Mouse (Mus musculus) olfactory bulb, adult 2 months (tissue): ENCODE measurements around the gene Os9. TPM values are rescaled to one million over a fixed set of nuclear protein-coding genes. Genes with fewer than 3 reads are reported as not detected.
A peak's percentile ranks its signal among the peaks of the same experiment; 100 is the strongest.

Experiments used
- H3K27ac ChIP-seq: fragments of 200-500 bp; 2 replicates; pipeline ENCODE4 v1.5.1; 2012; ENCODE audit warnings: low read depth, low read length; ENCODE audit not compliant: insufficient read depth
- H3K4me1 ChIP-seq: fragments of 200-500 bp; 2 replicates; pipeline ENCODE4 v1.6.1; 2012; ENCODE audit warnings: low read length; ENCODE audit not compliant: control insufficient read depth, insufficient read depth
- H3K4me3 ChIP-seq: fragments of 200-500 bp; 2 replicates; pipeline ENCODE4 v1.5.1; 2012; ENCODE audit warnings: mild to moderate bottlenecking, low read depth, low read length, moderate library complexity; ENCODE audit not compliant: insufficient read depth
- CTCF ChIP-seq: fragments of 200-500 bp; IDR thresholded peaks from 2 replicates; pipeline ENCODE4 v1.5.1; 2012; ENCODE audit warnings: low read depth, mild to moderate bottlenecking, low read length, moderate library complexity; ENCODE audit not compliant: insufficient read depth
- POLR2A ChIP-seq: fragments of 200-500 bp; IDR thresholded peaks from 2 replicates; pipeline ENCODE4 v1.6.1; 2012; ENCODE audit warnings: mild to moderate bottlenecking, low read depth, low read length, moderate library complexity; ENCODE audit not compliant: insufficient read depth
- WGBS: fragments of 180-500 bp; shearing (Covaris S2); methylation state at CpG from one replicate; pipeline ENCODE4 v1.1.7; 2018; 5-methylcytosine and 5-hydroxymethylcytosine counted together
- polyA plus RNA-seq: library from polyadenylated mRNA; stranded (reverse); fragments of >200 nt; gene quantifications from 2 replicates; pipeline ENCODE4 v1.2.4, GENCODE M21; 2012; ENCODE audit warnings: low replicate concordance; ENCODE audit not compliant: missing spikeins, insufficient read depth, insufficient read length

The Os9 gene
- polyA plus RNA-seq, 1 experiment = 124 TPM

DNA sequence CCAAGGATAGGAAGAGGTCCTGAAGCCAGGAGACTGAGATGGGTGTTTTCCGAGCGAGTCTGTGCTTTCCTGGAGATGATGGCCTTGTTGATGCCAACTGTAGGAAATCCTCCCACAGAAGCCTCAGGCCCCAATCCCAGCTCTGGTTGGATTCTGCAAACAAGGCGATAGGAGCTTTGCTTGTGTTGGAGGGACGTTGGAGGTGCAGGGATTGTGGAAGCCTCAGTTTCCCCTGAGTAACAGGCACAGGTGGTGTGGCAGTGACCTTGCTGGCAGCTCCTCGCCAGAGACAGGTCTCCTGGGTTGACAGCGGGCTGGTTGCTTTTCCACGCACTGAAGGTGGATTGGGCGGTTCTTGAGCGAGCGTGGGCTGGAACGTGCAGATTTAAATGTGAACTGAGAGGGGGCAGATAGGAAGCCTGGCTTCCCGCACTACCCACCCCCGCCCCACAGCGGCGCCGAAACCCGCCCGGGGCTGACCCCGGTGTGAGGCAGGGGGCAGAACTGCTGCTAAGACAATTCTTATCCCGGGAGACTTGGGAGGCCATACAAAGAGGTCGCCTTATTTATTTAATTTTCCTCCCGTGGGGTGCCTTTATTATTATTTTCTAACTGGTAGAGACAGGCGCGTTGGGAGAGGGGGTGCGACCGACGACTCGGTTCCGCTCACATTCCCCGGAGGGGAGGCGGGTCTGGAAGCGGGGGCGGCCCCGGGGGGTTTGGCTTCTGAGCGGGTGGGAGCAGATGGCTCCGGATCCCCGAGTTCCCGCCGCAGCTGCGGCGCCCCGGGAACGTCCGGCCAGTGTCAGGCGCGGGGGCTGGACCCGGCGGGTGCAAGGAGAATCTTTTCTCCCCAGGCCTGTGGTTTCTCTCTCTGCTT is 39.8 kb downstream of the Os9 start:
- WGBS = 3% methylated on average over 48 of the region's 48 CpGs
- Histone ChIP-seq H3K27ac (peak overlapping the region; percentile 97), H3K4me1 (peaks cover 41% of the 10 kb centered on the region), H3K4me3 (peak overlapping the region; percentile 89)
- 0 out of 2 replicates have a peak, but pooled peaks have one; percentile 38 for TF ChIP-seq POLR2A
- no peak for TF ChIP-seq CTCF

DNA sequence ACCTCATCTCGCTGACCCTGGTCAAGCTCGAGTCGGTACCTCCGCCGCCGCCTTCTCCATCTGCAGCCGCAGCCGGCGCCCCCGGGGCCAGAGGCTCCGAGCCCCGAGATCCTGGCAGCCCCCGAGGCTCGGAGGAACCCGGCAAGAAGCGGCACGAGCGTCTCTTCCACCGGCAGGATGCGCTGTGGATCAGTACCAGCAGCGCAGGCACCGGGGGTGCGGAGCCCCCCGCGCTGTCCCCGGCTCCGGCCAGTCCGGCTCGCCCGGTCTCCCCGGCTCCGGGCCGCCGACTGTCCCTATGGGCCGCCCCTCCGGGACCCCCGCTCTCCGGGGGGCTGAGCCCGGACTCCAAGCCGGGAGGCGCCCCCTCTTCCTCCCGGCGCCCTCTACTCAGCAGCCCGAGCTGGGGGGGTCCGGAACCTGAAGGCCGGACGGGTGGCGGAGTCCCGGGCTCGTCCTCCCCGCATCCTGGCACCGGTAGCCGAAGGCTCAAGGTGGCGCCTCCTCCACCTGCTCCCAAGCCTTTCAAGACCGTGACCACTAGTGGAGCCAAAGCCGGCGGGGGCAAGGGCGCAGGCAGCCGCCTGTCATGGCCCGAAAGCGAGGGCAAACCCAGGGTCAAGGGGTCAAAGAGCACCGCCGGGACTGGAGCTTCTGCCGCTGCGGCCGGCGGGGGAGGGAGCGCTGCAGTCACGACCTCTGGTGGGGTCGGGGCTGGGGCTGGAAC is 41.1 kb downstream of the Os9 start:
- H3K27ac ChIP-seq = peak overlapping the region; percentile 97
- 4% methylated on average over 70 of the region's 70 CpGs for WGBS
- peak overlapping the region; percentile 89 for H3K4me3 ChIP-seq
- peaks cover 46% of the 10 kb centered on the region for H3K4me1 ChIP-seq
- TF ChIP-seq POLR2A = no peak
- no peak for TF ChIP-seq CTCF

DNA sequence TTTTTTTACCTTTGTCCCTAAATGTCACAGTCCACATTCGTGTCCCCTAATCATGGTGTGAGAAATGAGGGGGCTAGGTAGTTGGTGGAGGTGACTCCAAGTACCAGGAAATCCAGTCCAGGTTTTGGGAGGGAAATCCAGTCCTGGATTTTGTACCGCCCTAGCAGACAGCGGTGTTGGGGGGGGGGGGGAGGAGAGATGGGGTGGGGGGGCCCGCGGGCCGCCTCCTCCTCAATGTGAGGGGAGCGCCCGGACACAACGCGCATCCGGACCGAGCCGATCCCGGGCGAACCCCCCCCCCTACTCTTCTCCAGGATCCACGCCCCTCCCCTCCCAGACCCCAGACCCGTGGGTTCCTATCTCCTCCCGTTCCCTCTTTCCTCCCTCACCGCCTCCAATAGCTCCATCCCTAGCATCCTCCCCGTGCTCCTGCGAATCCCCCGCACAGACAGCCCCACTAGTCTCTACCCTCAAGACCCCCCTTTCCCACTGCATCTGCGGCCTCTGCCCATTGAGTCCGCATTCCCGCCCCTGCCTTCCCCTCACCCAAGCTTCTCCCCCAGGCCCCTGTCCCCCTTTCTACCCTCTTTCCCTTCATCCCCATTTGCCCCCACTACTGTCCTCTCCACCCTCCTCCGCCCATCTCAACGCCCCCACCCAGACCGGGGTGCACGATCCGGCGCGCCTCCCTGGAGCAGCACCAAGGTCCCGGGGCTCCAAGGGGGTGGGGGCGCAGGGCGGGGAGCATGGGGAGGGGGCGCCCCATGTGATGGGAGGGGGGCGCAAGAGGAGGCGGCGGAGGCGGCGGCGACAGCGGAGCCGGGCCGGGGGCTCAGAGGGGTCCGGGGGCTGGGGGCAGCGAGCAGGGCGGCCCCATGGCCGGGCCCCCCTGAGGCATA is 42.0 kb downstream of the Os9 start:
- WGBS = 2% methylated on average over 38 of the region's 49 CpGs
- TF ChIP-seq POLR2A (0 out of 2 replicates have a peak, but pooled peaks have one; percentile 13), CTCF (no peak)
- Histone ChIP-seq H3K27ac (peak overlapping the region; percentile 99), H3K4me3 (peak overlapping the region; percentile 89), H3K4me1 (peaks cover 45% of the 10 kb centered on the region)

DNA sequence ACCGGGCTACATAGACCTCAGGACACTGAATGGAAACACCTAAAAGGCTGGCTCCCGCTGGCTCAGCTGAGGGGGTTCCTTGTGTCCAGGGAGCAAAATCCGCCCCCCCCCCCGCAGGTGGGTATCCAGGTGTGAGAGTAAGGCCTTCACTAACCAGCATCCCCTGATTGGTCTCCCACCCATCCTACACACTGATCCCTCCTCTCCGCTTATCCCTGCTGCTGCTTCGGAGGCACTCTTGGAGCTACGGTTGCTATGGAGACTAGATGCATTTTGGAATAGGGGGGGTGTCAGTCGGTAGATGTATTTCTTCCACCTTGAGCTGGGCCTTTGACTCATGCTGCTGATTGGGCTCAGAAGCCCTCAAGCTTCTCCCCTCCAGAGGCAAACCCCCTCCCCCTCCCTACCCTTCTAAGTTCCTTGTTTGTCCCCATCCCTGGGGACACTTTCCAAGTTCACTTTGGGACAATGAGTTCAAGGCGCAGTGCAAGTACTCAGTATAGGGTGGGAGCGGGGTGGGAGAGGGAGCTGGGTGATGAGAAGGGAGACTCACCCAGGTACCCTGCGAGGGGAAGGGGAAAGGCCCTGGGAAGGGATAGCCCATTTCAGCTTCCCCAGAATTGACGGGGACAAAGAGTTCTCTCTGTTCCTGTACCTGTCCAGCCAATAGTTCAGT is 42.8 kb downstream of the Os9 start:
- TF ChIP-seq CTCF = no peak
- no peak for TF ChIP-seq POLR2A
- H3K27ac ChIP-seq = peak overlapping the region; percentile 99
- WGBS = 3% methylated on average over 12 of the region's 12 CpGs
- H3K4me3 ChIP-seq = peak overlapping the region; percentile 52
- peaks cover 41% of the 10 kb centered on the region for H3K4me1 ChIP-seq

DNA sequence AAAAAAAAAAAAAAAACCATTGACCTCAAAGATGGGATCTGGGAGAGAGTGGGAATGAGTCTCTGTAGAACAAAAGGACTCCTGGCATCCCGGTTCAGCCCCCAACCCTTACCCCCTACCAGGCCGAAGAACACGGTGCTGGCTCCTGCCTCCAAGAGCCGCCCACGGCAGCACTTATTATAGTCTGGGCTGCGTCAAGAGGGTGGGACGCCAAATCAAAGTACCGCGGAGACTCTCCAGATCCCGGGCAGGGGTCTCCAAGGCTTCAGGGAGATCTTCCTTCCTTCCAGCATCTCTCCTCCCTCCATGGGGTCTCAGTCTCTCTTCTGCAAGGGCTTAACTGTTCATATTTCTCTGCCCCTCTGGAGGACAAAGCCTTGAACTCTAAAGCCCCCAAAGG is 43.4 kb downstream of the Os9 start:
- Histone ChIP-seq H3K27ac (peak overlapping the region; percentile 99), H3K4me1 (peaks cover 35% of the 10 kb centered on the region), H3K4me3 (peak overlapping the region; percentile 52)
- WGBS = 8% methylated on average over 10 of the region's 10 CpGs
- no peak for TF ChIP-seq CTCF
- TF ChIP-seq POLR2A = no peak

DNA sequence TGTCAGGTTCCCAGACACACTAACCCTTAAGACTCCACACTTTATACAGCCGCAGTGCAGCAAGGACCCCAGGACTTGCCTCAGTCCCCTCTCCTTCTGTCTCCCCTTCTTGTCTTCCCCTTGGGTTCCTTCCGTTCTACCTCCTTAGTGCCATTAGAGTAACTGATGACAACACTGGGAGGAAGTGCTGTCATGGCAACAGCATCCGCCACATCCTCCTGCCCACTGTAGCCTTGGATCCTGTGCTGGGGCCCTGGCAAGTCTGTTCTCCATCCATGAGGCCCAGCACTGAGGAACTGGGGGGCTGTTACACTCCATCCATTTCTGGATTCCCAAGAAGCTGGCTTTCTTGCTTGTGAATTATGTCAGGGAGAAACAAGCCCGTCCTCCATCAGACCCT is 44.8 kb downstream of the Os9 start:
- Histone ChIP-seq H3K4me1 (peaks cover 35% of the 10 kb centered on the region), H3K4me3 (peak overlapping the region; percentile 12), H3K27ac (peak overlapping the region; percentile 48)
- WGBS = 31% methylated on average over 4 of the region's 4 CpGs
- TF ChIP-seq POLR2A (no peak), CTCF (no peak)

DNA sequence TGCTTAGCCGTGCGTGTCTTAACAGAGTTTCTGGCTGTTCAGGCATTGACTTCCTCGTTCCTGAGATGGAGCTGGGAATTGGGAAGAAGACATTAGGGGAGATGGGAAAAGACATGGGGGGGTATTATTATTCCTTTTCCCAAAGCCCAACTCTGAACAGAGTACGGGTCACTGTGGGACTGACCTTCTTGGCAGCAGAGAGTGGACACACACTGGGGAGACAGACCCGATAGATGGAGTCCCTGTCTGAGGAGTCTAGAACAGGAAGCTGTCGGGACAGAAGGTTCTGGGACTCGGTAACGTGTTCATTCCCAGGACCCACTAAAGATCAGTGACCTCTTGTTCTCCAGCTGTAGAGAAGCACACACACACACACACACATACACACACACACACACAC is 45.3 kb downstream of the Os9 start:
- 54% methylated on average over 8 of the region's 8 CpGs for WGBS
- Histone ChIP-seq H3K27ac (peak overlapping the region; percentile 48), H3K4me3 (peak overlapping the region; percentile 12), H3K4me1 (peaks cover 31% of the 10 kb centered on the region)
- TF ChIP-seq CTCF = no peak

DNA sequence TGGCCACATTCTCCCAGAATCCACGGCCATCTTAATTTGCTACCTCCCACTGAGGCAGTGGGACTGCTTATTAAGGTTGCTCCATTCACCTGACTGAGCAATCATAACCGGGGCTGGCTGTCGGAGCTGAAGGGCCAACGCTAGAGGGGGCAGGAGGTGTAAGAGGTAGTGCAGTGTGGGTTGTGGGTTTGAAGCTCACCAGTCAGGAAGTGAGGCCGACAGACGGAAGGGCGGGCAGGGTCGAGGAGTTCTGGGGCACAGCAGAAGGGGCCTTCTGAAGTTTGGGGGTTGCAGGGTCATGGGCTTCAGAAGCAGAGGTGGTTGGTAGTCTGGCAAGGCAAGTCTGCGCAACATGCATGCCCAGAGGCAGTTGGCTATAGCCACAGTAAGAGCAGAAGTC is 45.9 kb downstream of the Os9 start, which contains the start of gene Agap2:
Agap2 (plus strand) TSS at position 205 of the 400 bp plus-strand sequence.
- TF ChIP-seq POLR2A (no peak), CTCF (no peak)
- 70% methylated on average over 9 of the region's 9 CpGs for WGBS
- H3K4me1 ChIP-seq = peaks cover 29% of the 10 kb centered on the region
- peak within 1 kb of the TSS; percentile 12 for H3K4me3 ChIP-seq
- peak within 1 kb of the TSS; percentile 48 for H3K27ac ChIP-seq
